Mouse (Mus musculus): ENCODE data around the gene Nup133.

Gene Nup133

DNA sequence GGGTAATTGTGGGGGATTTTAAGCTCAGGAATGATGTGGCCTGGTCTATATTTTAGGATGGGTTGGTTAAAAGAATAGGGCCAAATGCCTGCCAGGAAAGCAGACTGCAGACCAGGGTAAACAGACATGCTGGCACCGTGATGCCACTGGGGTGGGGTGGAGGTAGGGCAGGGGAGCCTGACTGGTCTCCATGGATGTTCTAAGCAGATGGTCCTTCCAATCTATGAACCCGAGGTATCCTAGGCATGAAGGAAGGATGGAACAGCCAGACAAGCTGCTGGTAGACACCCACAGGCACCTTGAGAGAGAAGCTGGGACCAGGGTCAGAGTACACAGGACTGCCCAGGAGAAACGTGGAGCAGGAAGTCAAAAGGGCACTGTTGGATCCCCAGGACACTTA, 101.5 kb downstream of the Nup133 start:
- DNase-seq (ENCODE audit: low spot score in 2 of 2) = no peak

Measured in spleen, postnatal 36 days (tissue).